Comparison of ENCODE assay signal across 32 mouse cellular contexts in the genomic region with DNA sequence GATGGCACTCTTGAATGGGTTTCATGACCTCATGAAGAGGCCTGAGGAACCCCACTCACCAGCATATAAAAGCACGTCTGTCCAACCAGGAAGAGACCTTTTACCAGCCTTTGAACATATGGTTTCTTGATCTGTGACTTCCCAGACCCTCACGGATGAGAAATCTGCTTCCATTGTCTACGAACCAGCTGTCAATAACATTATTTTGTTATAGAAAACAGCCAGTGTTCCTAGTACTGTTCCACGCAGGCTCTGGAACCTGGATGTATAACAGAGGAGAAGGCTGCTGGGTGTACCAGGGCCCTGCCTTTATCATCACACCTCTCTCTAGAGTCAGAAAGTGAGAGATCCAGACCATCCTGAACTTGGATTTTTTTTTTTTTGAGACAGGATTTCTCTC. TPM values are rescaled to one million over a fixed set of nuclear protein-coding genes. Genes with fewer than 3 reads are reported as not detected.
DNase-seq lines count a peak whose midpoint lies in the region; ATAC-seq lines count a peak whose summit lies in the region.
"Had no signal": no experiment of that assay in that cellular context is flagged by ENCODE, and none has a peak within 500 bp of the region (broad histone marks: within the 10 kb centered on the region; RNA-seq: fewer than 3 reads in every experiment).

No protein-coding gene starts in this region.

- no peak overlapping the region for H3K4me2 ChIP-seq in heart, embryonic 12.5 days
- H3K4me2 ChIP-seq in kidney, embryonic 15.5 days = no peak overlapping the region
- no peak overlapping the region for H3K4me2 ChIP-seq in lung, embryonic 15.5 days
- H3K4me2 ChIP-seq in midbrain, embryonic 11.5 days = no peak overlapping the region
- no peak overlapping the region for H3K4me2 ChIP-seq in midbrain, embryonic 16.5 days (ENCODE audit: low read length)
- H3K4me2 ChIP-seq: embryonic facial prominence, embryonic 12.5 days; embryonic facial prominence, embryonic 15.5 days; hindbrain, embryonic 13.5 days had no signal

- H3K4me3 ChIP-seq in heart, embryonic 12.5 days = no peak overlapping the region
- no peak overlapping the region for H3K4me3 ChIP-seq in kidney, embryonic 15.5 days (replicated peaks)
- H3K4me3 ChIP-seq in lung, embryonic 15.5 days = no peak overlapping the region
- H3K4me3 ChIP-seq in midbrain, embryonic 11.5 days (ENCODE audit: low read depth, low read length) = no peak overlapping the region
- H3K4me3 ChIP-seq in midbrain, embryonic 16.5 days (ENCODE audit: low read depth, low read length) = no peak overlapping the region
- H3K4me3 ChIP-seq: embryonic facial prominence, embryonic 12.5 days; embryonic facial prominence, embryonic 15.5 days; heart, embryonic 10.5 days; hindbrain, embryonic 10.5 days; hindbrain, embryonic 13.5 days had no signal

- DNase-seq in heart, adult 11 months = peak; percentile 95
- DNase-seq in kidney, adult 9 months = no peak
- DNase-seq in lung, adult 18-20 months = no peak
- peak; percentile 70 for DNase-seq in midbrain, embryonic 11.5 days (ENCODE audit: low spot score, missing footprints)
- DNase-seq: adrenal gland, postnatal 10 days; adrenal gland, postnatal 36 days; B cell, adult 2 months; cerebellum, adult 11 months; cerebellum, adult 2 months; cerebellum, adult 9-11 months; cerebellum, postnatal 25 days; forebrain, postnatal 0 days; gastrocnemius, postnatal 10 days; heart, postnatal 36 days had no signal

- no peak overlapping the region for H3K9ac ChIP-seq in heart, embryonic 12.5 days
- no peak overlapping the region for H3K9ac ChIP-seq in kidney, embryonic 15.5 days
- no peak overlapping the region for H3K9ac ChIP-seq in lung, embryonic 15.5 days
- no peak overlapping the region for H3K9ac ChIP-seq in midbrain, embryonic 11.5 days (ENCODE audit: low read length)
- H3K9ac ChIP-seq in midbrain, embryonic 16.5 days (ENCODE audit: low read depth, low read length) = no peak overlapping the region
- H3K9ac ChIP-seq: embryonic facial prominence, embryonic 12.5 days; embryonic facial prominence, embryonic 15.5 days; forebrain, postnatal 0 days; hindbrain, embryonic 13.5 days had no signal

- no peak overlapping the region for H3K27ac ChIP-seq in heart, embryonic 12.5 days (ENCODE audit: poor library complexity, severe bottlenecking)
- H3K27ac ChIP-seq in kidney, embryonic 15.5 days = peak overlapping the region; percentile 82
- H3K27ac ChIP-seq in lung, embryonic 15.5 days = 0 out of 2 replicates have a peak overlapping the region, but pooled peaks have one; percentile 75
- no peak overlapping the region for H3K27ac ChIP-seq in midbrain, embryonic 11.5 days (ENCODE audit: low read depth, low read length)
- no peak overlapping the region for H3K27ac ChIP-seq in midbrain, embryonic 16.5 days (ENCODE audit: low read length)
- H3K27ac ChIP-seq: embryonic facial prominence, embryonic 12.5 days; embryonic facial prominence, embryonic 15.5 days; heart, embryonic 10.5 days; hindbrain, embryonic 10.5 days; hindbrain, embryonic 13.5 days had no signal

- no peaks in the 10 kb centered on the region for H3K4me1 ChIP-seq in heart, embryonic 12.5 days (replicated peaks)
- peaks cover 30% of the 10 kb centered on the region for H3K4me1 ChIP-seq in kidney, embryonic 15.5 days
- peaks cover 14% of the 10 kb centered on the region for H3K4me1 ChIP-seq in lung, embryonic 15.5 days
- no peaks in the 10 kb centered on the region for H3K4me1 ChIP-seq in midbrain, embryonic 11.5 days (ENCODE audit: control insufficient read depth, insufficient read depth, low read length)
- H3K4me1 ChIP-seq in midbrain, embryonic 16.5 days (ENCODE audit: control insufficient read depth, insufficient read depth, low read length) = no peaks in the 10 kb centered on the region; the same call in 1 of the 2 replicates
- H3K4me1 ChIP-seq: embryonic facial prominence, embryonic 12.5 days; heart, embryonic 10.5 days; hindbrain, embryonic 13.5 days had no signal

- no peak for ATAC-seq in heart, embryonic 12.5 days (ENCODE audit: insufficient number of reproducible peaks, low FRiP score)
- ATAC-seq in kidney, embryonic 15.5 days (replicated peaks; ENCODE audit: low FRiP score) = no peak
- no peak for ATAC-seq in lung, embryonic 15.5 days (ENCODE audit: borderline replicate concordance, extremely low read depth, low FRiP score, low TSS enrichment)
- no peak for ATAC-seq in midbrain, embryonic 11.5 days (ENCODE audit: low FRiP score)
- no peak for ATAC-seq in midbrain, embryonic 16.5 days
- ATAC-seq: forebrain, embryonic 14.5 days; forebrain, postnatal 0 days; hindbrain, embryonic 16.5 days; Patski had no signal

- H3K27me3 ChIP-seq in heart, embryonic 12.5 days (replicated peaks) = no peaks in the 10 kb centered on the region
- 0 out of 2 replicates have a peak, but pooled peaks cover 3% of the 10 kb centered on the region for H3K27me3 ChIP-seq in kidney, embryonic 15.5 days
- no peaks in the 10 kb centered on the region for H3K27me3 ChIP-seq in lung, embryonic 15.5 days
- no peaks in the 10 kb centered on the region for H3K27me3 ChIP-seq in midbrain, embryonic 11.5 days (ENCODE audit: control insufficient read depth, insufficient read depth, low read length)
- H3K27me3 ChIP-seq in midbrain, embryonic 16.5 days (ENCODE audit: control insufficient read depth, insufficient read depth, low read depth, low read length) = no peaks in the 10 kb centered on the region
- H3K27me3 ChIP-seq: CH12.LX; embryonic facial prominence, embryonic 12.5 days; embryonic facial prominence, embryonic 15.5 days; hindbrain, embryonic 13.5 days; Patski had no signal

- no peaks in the 10 kb centered on the region for H3K9me3 ChIP-seq in heart, embryonic 12.5 days (replicated peaks)
- H3K9me3 ChIP-seq in kidney, embryonic 15.5 days (replicated peaks) = no peaks in the 10 kb centered on the region
- no peaks in the 10 kb centered on the region for H3K9me3 ChIP-seq in lung, embryonic 15.5 days
- no peaks in the 10 kb centered on the region for H3K9me3 ChIP-seq in midbrain, embryonic 11.5 days (ENCODE audit: control insufficient read depth, low read length)
- no peaks in the 10 kb centered on the region for H3K9me3 ChIP-seq in midbrain, embryonic 16.5 days (replicated peaks; ENCODE audit: control insufficient read depth, low read length, poor library complexity, severe bottlenecking)
- H3K9me3 ChIP-seq: embryonic facial prominence, embryonic 12.5 days; embryonic facial prominence, embryonic 15.5 days; G1E; heart, embryonic 10.5 days; hindbrain, embryonic 10.5 days; hindbrain, embryonic 13.5 days had no signal

- no peaks in the 10 kb centered on the region for H3K36me3 ChIP-seq in heart, embryonic 12.5 days
- no peaks in the 10 kb centered on the region for H3K36me3 ChIP-seq in kidney, embryonic 15.5 days
- H3K36me3 ChIP-seq in lung, embryonic 15.5 days = no peaks in the 10 kb centered on the region
- no peaks in the 10 kb centered on the region for H3K36me3 ChIP-seq in midbrain, embryonic 11.5 days (ENCODE audit: control insufficient read depth, insufficient read depth, low read length)
- no peaks in the 10 kb centered on the region for H3K36me3 ChIP-seq in midbrain, embryonic 16.5 days (ENCODE audit: control insufficient read depth, insufficient read depth, low read length)
- H3K36me3 ChIP-seq: embryonic facial prominence, embryonic 12.5 days; embryonic facial prominence, embryonic 15.5 days; G1E; heart, embryonic 10.5 days; hindbrain, embryonic 10.5 days; hindbrain, embryonic 13.5 days had no signal

- WGBS in heart, embryonic 12.5 days = 79% methylated on average over 4 of the region's 4 CpGs
- 88% methylated on average over 4 of the region's 4 CpGs for WGBS in kidney, embryonic 15.5 days
- 87% methylated on average over 4 of the region's 4 CpGs for WGBS in lung, embryonic 15.5 days
- 84% methylated on average over 4 of the region's 4 CpGs for WGBS in midbrain, embryonic 11.5 days
- WGBS in midbrain, embryonic 16.5 days = 87% methylated on average over 4 of the region's 4 CpGs

RNA-seq across cellular contexts. Expression of gene Adh1, which starts 13.6 kb away (rescaled TPM):
- 1.4 and 1.6 TPM in 2 replicates for polyA plus RNA-seq in heart, embryonic 12.5 days (2016; fragmentation: Nextera tagmentation; extraction: Ambion mirVana)
- 43.5 and 86.9 TPM in 2 replicates for polyA plus RNA-seq in kidney, embryonic 15.5 days (2015; fragmentation: Nextera tagmentation; extraction: Ambion mirVana)
- 1,171 and 1,249 TPM in 2 replicates for polyA plus RNA-seq in lung, embryonic 15.5 days (2015; fragmentation: Nextera tagmentation; extraction: Ambion mirVana)
- polyA plus RNA-seq in midbrain, embryonic 11.5 days (2014; fragmentation: Nextera tagmentation; extraction: Ambion mirVana) = 0.23 and 0.48 TPM in 2 replicates
- 1.1 TPM in 2 replicates for polyA plus RNA-seq in midbrain, embryonic 16.5 days (2015; fragmentation: Nextera tagmentation; extraction: Ambion mirVana)
- polyA plus RNA-seq: G1E had no signal

RNA-seq across cellular contexts. Expression of gene Adh7, which starts 29.7 kb away (rescaled TPM):
- not detected in 2 replicates for polyA plus RNA-seq in heart, embryonic 12.5 days (2016; fragmentation: Nextera tagmentation; extraction: Ambion mirVana)
- 0.74 and 0.91 TPM in 2 replicates for polyA plus RNA-seq in kidney, embryonic 15.5 days (2015; fragmentation: Nextera tagmentation; extraction: Ambion mirVana)
- polyA plus RNA-seq in lung, embryonic 15.5 days (2015; fragmentation: Nextera tagmentation; extraction: Ambion mirVana) = 0.43 and 0.50 TPM in 2 replicates
- 0.11 and 0.16 TPM in 2 replicates for polyA plus RNA-seq in midbrain, embryonic 11.5 days (2014; fragmentation: Nextera tagmentation; extraction: Ambion mirVana)
- 1.3 and 1.6 TPM in 2 replicates for polyA plus RNA-seq in midbrain, embryonic 16.5 days (2015; fragmentation: Nextera tagmentation; extraction: Ambion mirVana)
- polyA plus RNA-seq: cerebellum, adult 2 months; G1E; heart, embryonic 14.5 days; heart, postnatal 0 days had no signal

RNA-seq across cellular contexts. Expression of gene 4930579F01Rik, which starts 53.6 kb away (rescaled TPM):
- not detected in 2 replicates for polyA plus RNA-seq in heart, embryonic 12.5 days (2016; fragmentation: Nextera tagmentation; extraction: Ambion mirVana)
- polyA plus RNA-seq in kidney, embryonic 15.5 days (2015; fragmentation: Nextera tagmentation; extraction: Ambion mirVana) = 0.09 and 0.19 TPM in 2 replicates
- polyA plus RNA-seq in lung, embryonic 15.5 days (2015; fragmentation: Nextera tagmentation; extraction: Ambion mirVana) = 0.21 and 0.29 TPM in 2 replicates
- not detected in 2 replicates for polyA plus RNA-seq in midbrain, embryonic 11.5 days (2014; fragmentation: Nextera tagmentation; extraction: Ambion mirVana)
- not detected in 2 replicates for polyA plus RNA-seq in midbrain, embryonic 16.5 days (2015; fragmentation: Nextera tagmentation; extraction: Ambion mirVana)
- polyA plus RNA-seq: cerebellum, adult 2 months; forebrain, embryonic 11.5 days; forebrain, embryonic 14.5 days; forebrain, postnatal 0 days; frontal cortex, adult 2 months; G1E; heart, embryonic 10.5 days; heart, embryonic 14.5 days; heart, postnatal 0 days; hindbrain, embryonic 10.5 days; hindbrain, embryonic 16.5 days; Patski had no signal

Comparison
In these comparisons a context has a peak if more than half of its experiments do, and no peak if none do; other contexts are left out.
1. DNase-seq: peak in heart, adult 11 months (single experiment) and midbrain, embryonic 11.5 days (single experiment); none in kidney, adult 9 months (single experiment) and lung, adult 18-20 months (0 of 2).
2. H3K27ac ChIP-seq: peak in kidney, embryonic 15.5 days (single experiment) and lung, embryonic 15.5 days (single experiment); none in heart, embryonic 12.5 days (single experiment), midbrain, embryonic 11.5 days (single experiment) and midbrain, embryonic 16.5 days (single experiment).
3. RNA of gene Adh1, which starts 13.6 kb away (polyA plus RNA-seq): 1,171 to 1,249 TPM in lung, embryonic 15.5 days and 43.5 to 86.9 TPM in kidney, embryonic 15.5 days; 1.4 to 1.6 TPM in heart, embryonic 12.5 days, 1.1 TPM in midbrain, embryonic 16.5 days and 0.23 to 0.48 TPM in midbrain, embryonic 11.5 days; every median in the first group is over 10 times any median in the second.